Mouse (Mus musculus) lung, adult 2 months (tissue): ENCODE measurements at regions not wholly inside any gene's neighbourhood (a gene's known extent, or its start where the extent isn't known, plus 50 kb on each side); places are given as distances from the start of the nearest gene placed in this dataset.

ENCODE experiments used
- DNase-seq: peaks from one replicate; pipeline ENCODE4 v3.0.0; 2022
- H3K4me1 ChIP-seq: fragments of 200-500 bp; 2 replicates; pipeline ENCODE4 v1.6.1; 2011; ENCODE audit warnings: low read length; ENCODE audit not compliant: control insufficient read depth, insufficient read depth
- H3K4me3 ChIP-seq: fragments of 200-500 bp; replicated peaks from 2 replicates; pipeline ENCODE3; 2011; ENCODE audit warnings: low read depth, mild to moderate bottlenecking, control low read depth, low read length; ENCODE audit errors: extremely low read depth
- CTCF ChIP-seq: fragments of 200-500 bp; IDR thresholded peaks from 2 replicates; pipeline ENCODE4 v1.5.1; 2011; ENCODE audit warnings: mild to moderate bottlenecking, low read length, control low read depth; ENCODE audit not compliant: insufficient read depth
- POLR2A ChIP-seq: fragments of 200-500 bp; IDR thresholded peaks from 2 replicates; pipeline ENCODE4 v1.6.1; 2011; ENCODE audit warnings: low read depth, mild to moderate bottlenecking, control low read depth, low read length, borderline replicate concordance; ENCODE audit errors: extremely low read depth
- WGBS: fragments of 180-500 bp; shearing (Covaris S2); methylation state at CpG from one replicate; pipeline ENCODE4 v1.1.7; 2018; 5-methylcytosine and 5-hydroxymethylcytosine counted together

DNA sequence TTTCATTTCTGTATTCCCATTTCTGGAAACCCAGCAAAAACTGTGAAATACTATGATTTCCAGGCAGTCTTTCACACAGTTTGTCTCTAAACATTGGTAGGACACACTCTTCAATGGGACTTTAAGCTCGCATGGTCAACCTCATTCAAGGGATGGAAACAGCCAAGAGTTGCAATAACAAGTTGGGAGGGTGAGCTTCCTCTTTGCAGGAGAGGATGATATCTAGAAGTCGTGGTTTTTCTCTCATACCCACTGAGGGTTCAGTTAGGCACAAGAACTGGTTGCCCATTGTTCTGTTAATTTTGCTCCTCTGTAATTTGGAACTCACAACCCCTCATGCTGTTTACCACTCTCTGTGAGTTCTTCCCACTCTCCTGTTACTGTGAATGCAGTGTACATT lies 290.5 kb downstream of the Satb1 start:
- H3K4me1 ChIP-seq = no peaks in the 10 kb centered on the region
- TF ChIP-seq POLR2A = no peak
- no peak for TF ChIP-seq CTCF
- WGBS = 64% methylated on average over 2 of the region's 2 CpGs
- DNase-seq = no peak
- no peak overlapping the region for H3K4me3 ChIP-seq

DNA sequence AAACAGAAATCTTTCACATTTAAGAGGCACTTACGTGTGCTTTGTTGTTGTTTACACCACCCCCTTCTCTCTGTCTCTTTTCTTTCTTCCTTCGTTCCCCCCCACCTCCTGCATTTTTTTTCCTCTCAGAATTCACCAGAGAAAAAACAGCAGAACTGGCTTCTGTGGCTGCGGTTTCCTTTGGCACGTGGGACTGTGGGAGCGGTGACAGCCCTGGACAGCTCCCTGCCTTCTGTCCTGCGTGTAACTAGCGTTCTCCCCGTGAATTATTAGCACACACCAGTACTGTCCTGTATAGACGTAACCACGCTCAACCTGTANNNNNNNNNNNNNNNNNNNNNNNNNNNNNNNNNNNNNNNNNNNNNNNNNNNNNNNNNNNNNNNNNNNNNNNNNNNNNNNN lies 298.4 kb downstream of the Satb1 start:
- H3K4me3 ChIP-seq = no peak overlapping the region
- no peaks in the 10 kb centered on the region for H3K4me1 ChIP-seq
- no peak for TF ChIP-seq POLR2A
- TF ChIP-seq CTCF = no peak
- no peak for DNase-seq
- 32% methylated on average over 10 of the region's 10 CpGs for WGBS

DNA sequence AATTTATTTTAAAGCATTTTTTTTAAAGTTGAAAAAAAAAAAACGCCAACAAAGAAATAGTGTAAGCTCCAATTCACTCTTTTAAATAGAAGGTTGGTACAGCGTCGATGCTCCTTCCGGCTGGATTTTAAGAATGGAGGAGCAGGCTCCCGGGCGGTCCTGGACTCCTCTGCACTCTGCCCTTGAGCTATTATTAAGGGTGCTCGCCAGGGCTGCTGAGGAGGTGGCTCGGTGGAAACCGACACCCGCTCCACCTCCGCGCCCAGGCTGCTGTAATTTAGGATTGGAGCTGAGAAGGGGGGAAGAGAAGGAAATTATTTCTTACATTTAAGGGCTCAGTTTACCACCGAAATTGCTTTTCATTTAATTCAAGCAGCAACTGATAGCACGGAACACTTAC lies 298.8 kb downstream of the Satb1 start:
- WGBS = 39% methylated on average over 14 of the region's 14 CpGs
- Histone ChIP-seq H3K4me1 (no peaks in the 10 kb centered on the region), H3K4me3 (no peak overlapping the region)
- TF ChIP-seq POLR2A = no peak
- no peak for TF ChIP-seq CTCF
- DNase-seq = no peak

DNA sequence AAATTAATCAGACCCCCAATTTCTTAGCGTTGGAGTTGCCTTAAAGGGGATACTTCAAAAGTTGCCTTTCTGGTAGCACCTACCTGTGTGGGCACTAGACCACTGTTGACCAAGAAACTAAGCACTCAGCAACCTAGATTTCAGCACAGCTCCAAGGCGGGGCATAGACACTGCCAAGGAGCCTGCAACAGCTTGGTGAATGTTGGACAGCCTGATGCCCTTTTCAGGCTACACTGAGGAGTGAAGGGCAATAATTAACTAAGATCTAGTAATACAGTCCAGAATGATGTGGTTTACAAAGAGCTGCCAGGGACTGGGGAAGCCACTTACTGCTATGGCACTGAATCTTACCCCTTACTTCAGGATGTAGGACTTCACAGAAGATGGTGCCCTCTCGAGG lies 304.9 kb downstream of the Satb1 start:
- no peak for TF ChIP-seq POLR2A
- no peak for TF ChIP-seq CTCF
- DNase-seq = no peak
- no peak overlapping the region for H3K4me3 ChIP-seq
- 71% methylated on average over 3 of the region's 3 CpGs for WGBS
- H3K4me1 ChIP-seq = no peaks in the 10 kb centered on the region

DNA sequence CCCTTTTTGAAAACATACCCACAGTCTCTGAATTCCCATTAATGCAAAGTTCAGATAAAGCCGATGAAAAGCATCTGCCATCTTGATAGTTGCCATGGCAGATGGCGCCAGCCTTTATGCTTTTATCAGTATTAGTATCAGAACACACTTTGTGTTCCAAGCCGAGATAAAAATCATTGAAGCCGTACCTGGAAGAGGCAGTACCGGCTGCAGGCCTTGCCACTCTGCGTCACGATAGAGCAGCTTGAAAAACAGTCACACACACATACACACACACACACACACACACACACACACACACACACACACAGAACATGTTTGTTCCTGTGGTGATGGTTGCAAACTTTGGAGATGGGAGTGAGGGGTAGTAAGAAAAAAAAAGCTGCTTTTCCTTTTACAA lies 306.2 kb downstream of the Satb1 start:
- no peak for TF ChIP-seq CTCF
- TF ChIP-seq POLR2A = no peak
- DNase-seq = no peak
- 52% methylated on average over 7 of the region's 7 CpGs for WGBS
- H3K4me1 ChIP-seq = no peaks in the 10 kb centered on the region
- H3K4me3 ChIP-seq = no peak overlapping the region

DNA sequence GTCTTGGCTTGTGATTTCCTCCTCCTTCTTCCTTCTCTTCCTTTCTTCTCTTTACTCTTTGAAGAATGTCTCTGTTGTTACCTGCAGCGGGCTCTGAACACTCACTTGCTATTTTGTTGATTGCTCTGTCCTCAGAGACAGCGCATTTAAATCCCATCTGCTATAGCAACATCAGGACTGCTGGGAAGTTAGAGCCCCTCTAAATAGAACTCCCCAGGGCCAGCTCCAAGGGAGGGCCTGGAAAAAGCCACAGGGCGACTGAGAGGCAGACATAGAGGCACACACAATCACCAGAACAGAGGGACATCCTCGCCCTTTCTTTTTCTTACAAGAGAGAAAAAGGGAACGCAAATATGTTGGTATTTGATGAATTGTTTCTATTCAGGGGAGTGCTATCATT lies 306.6 kb downstream of the Satb1 start:
- no peak for DNase-seq
- TF ChIP-seq POLR2A (no peak), CTCF (no peak)
- WGBS = 41% methylated on average over 5 of the region's 5 CpGs
- H3K4me3 ChIP-seq = no peak overlapping the region
- no peaks in the 10 kb centered on the region for H3K4me1 ChIP-seq

DNA sequence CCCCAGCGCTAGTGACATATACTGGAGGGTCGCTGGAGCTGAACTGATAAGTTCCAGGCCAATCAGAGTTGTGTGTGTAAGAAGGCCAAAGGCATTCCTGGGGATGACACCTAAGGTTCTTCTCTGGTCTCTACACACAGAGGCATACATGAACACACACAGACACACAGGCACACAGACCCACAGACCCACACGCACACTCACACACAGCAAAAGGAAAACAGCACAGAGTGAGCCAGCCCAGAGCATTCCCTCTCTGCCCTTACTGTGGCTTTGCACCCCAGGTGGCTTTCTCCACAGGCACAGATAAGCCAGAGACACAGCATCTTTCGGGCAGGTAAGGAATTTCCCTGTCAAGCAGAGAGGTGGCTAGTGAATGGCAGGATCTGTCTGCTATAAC lies 307.1 kb downstream of the Satb1 start:
- H3K4me1 ChIP-seq = no peaks in the 10 kb centered on the region
- TF ChIP-seq CTCF (no peak), POLR2A (no peak)
- WGBS = 59% methylated on average over 4 of the region's 4 CpGs
- no peak for DNase-seq
- H3K4me3 ChIP-seq = no peak overlapping the region

DNA sequence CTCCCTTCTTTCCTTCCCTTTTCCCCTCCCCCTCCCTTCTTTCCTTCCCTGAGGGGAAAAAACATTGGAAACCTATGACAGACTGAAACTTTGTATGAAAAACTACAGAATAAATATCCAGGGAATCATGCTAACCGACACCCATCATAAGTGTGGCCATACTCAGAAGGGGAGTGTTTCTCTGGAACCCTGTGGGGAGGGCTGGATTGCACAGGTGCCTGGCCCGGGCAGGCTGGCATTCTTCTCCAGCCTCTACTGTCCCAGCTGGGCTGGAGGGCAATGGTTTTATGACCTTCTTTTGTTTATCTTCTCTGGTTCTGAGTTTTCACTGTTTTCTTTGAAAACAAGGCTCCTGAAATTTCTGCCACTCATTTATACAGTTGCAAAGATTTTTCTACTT lies 307.9 kb downstream of the Satb1 start:
- H3K4me1 ChIP-seq = no peaks in the 10 kb centered on the region
- TF ChIP-seq POLR2A = no peak
- no peak for TF ChIP-seq CTCF
- 45% methylated on average over 2 of the region's 2 CpGs for WGBS
- no peak overlapping the region for H3K4me3 ChIP-seq
- DNase-seq = no peak

DNA sequence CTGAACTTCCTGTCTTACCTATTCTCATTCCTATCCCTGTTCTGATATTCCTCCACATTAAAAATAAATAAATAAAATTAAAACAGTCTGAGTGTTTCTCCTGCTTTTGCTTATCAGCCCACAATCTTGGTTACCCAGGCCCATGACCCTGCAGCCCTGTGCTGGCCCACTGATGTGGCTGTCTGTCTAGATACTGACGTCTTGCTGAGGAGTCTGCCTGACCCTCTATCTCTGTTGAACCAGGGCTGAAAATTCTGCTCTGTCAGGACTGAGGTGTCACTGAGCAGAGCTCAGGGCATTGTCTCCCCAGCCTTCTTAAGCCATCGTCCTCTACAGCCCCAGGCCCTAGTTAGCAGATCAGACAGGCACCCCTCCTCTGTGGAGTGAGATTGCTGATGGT lies 321.2 kb downstream of the Satb1 start:
- DNase-seq = no peak
- H3K4me3 ChIP-seq = no peak overlapping the region
- no peaks in the 10 kb centered on the region for H3K4me1 ChIP-seq
- no peak for TF ChIP-seq CTCF
- no peak for TF ChIP-seq POLR2A
- WGBS = 40% methylated on average over 2 of the region's 2 CpGs

DNA sequence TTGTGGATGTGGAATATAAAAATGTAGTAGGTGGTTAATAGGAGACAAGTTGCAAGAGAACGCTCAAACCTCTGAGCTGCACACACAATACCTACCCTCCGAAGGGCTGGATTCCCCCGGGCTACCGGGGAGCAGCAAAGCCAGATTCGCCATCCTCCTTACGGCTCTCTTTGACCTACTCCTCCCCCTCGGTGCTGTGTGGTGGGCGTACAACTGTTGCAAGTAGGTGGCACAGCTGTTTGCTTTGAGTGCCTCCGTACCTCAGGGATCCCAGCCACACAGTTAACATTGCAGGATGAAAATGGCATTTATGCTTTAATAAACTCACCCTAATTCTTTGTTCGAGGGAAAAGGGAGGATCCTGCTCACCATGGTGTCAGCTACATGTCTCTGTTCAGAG lies 321.6 kb upstream of the Tbc1d5 start:
- WGBS = 88% methylated on average over 10 of the region's 10 CpGs
- DNase-seq = no peak
- no peaks in the 10 kb centered on the region for H3K4me1 ChIP-seq
- TF ChIP-seq CTCF = no peak
- no peak for TF ChIP-seq POLR2A
- H3K4me3 ChIP-seq = no peak overlapping the region

DNA sequence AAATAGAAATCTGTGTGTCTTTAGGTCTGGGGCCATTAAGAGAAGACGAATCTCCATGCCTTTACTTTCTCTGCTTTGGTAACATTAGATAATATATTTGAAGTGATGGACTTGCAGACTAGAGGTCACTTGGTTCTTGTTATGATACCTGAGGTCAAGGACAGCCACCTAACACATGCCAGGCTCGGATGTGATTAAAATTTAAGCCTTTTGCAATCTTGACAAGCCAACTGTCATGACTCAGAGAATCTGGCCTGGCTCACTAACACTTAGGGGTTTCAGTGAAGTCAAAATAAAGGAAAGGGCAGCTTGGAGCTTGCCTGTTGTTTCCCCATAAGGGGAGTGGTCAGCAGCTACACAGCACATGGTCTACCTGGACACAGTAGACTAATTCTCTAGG lies 320.4 kb upstream of the Tbc1d5 start:
- WGBS = 55% methylated on average over 2 of the region's 2 CpGs
- Histone ChIP-seq H3K4me1 (no peaks in the 10 kb centered on the region), H3K4me3 (no peak overlapping the region)
- DNase-seq = no peak
- no peak for TF ChIP-seq POLR2A
- no peak for TF ChIP-seq CTCF
